In the genomic region with DNA sequence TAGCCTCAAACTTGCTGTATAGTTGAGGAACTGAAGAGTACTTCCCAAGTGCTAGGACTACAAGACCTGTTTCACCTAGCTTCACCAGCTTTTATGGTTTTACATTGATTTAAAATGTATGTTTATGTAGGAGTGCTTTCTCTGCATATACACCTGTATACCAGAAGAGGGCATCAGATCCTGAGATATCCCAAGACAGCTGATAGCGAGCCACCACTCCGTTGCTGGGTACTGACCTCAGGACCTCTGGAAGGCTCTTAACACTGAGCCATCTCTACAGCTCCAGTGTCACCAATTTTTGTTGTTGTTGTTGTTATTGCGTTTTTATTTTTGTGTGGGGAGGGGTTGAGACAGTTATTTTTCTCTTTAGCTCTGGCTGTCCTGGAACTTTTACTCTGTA, we compare ENCODE assay signal across 9 mouse cellular contexts. TPM values are rescaled to one million over a fixed set of nuclear protein-coding genes. Genes with fewer than 3 reads are reported as not detected.
DNase-seq lines count a peak whose midpoint lies in the region; ATAC-seq and TF ChIP-seq lines count a peak whose summit lies in the region.
"Had no signal": no experiment of that assay in that cellular context is flagged by ENCODE, and none has a peak within 500 bp of the region (broad histone marks: within the 10 kb centered on the region; RNA-seq: fewer than 3 reads in every experiment).

No protein-coding gene starts in this region.

- WGBS in kidney, adult 2 months, result 0% methylated on average over 3 of the region's 3 CpGs
- WGBS in hindbrain, embryonic 16.5 days, result 2% methylated on average over 3 of the region's 3 CpGs

- intact Hi-C loops in left cerebral cortex, postnatal 4 days (cut with DNase I), result no loop called here

- no peak overlapping the region for H3K4me3 ChIP-seq in kidney, adult 2 months (ENCODE audit: insufficient read depth, low read depth, low read length)
- H3K4me3 ChIP-seq in hindbrain, embryonic 16.5 days (ENCODE audit: low read length), result no peak overlapping the region
- H3K4me3 ChIP-seq: limb, embryonic 12.5 days had no signal

- H3K27me3 ChIP-seq in kidney, adult 2 months (replicated peaks; ENCODE audit: control insufficient read depth, insufficient read depth, low read length), result no peaks in the 10 kb centered on the region
- peaks cover 4% of the 10 kb centered on the region for H3K27me3 ChIP-seq in hindbrain, embryonic 16.5 days (replicated peaks; ENCODE audit: control insufficient read depth, insufficient read depth, low read length)

- DNase-seq in kidney, adult 2 months, result peak; percentile 27
- DNase-seq in kidney, adult 9 months, result no peak
- DNase-seq in A20 (ENCODE audit: low read depth, low spot score) (peak; percentile 32), ES-CJ7 (ENCODE audit: low read depth, low spot score) (peak; percentile 59)
- DNase-seq in left cerebral cortex, postnatal 4 days, result no peak
- DNase-seq in layer of hippocampus, postnatal 10 days (ENCODE audit: low spot score in 2 of 2), result no peak
- no peak for DNase-seq in frontal cortex, postnatal 14 days (ENCODE audit: low spot score in 2 of 2)

- H3K36me3 ChIP-seq in kidney, adult 2 months (ENCODE audit: control insufficient read depth, insufficient read depth, low read length), result no peaks in the 10 kb centered on the region
- no peaks in the 10 kb centered on the region for H3K36me3 ChIP-seq in hindbrain, embryonic 16.5 days (ENCODE audit: control insufficient read depth, insufficient read depth, low read length)
- H3K36me3 ChIP-seq: limb, embryonic 12.5 days had no signal

- no peak overlapping the region for H3K9ac ChIP-seq in hindbrain, embryonic 16.5 days (ENCODE audit: low read depth, low read length)
- H3K9ac ChIP-seq: limb, embryonic 12.5 days had no signal

- H3K9me3 ChIP-seq in hindbrain, embryonic 16.5 days (ENCODE audit: control insufficient read depth, low read length), result no peaks in the 10 kb centered on the region
- H3K9me3 ChIP-seq: limb, embryonic 12.5 days had no signal

- no peak overlapping the region for H3K4me2 ChIP-seq in hindbrain, embryonic 16.5 days (ENCODE audit: low read length)
- H3K4me2 ChIP-seq: limb, embryonic 12.5 days had no signal

- ATAC-seq in hindbrain, embryonic 16.5 days, result peak; percentile 54; the same call in 1 of the 2 replicates

- H3K27ac ChIP-seq in kidney, adult 2 months (ENCODE audit: insufficient read depth, low read depth, low read length), result no peak overlapping the region
- H3K27ac ChIP-seq in hindbrain, embryonic 16.5 days (ENCODE audit: low read depth, low read length), result no peak overlapping the region
- H3K27ac ChIP-seq: limb, embryonic 12.5 days had no signal

- H3K4me1 ChIP-seq in kidney, adult 2 months (ENCODE audit: control insufficient read depth, insufficient read depth, low read length), result no peaks in the 10 kb centered on the region
- H3K4me1 ChIP-seq in hindbrain, embryonic 16.5 days (ENCODE audit: control insufficient read depth, insufficient read depth, low read depth, low read length), result no peaks in the 10 kb centered on the region
- H3K4me1 ChIP-seq: limb, embryonic 12.5 days had no signal

- peak; percentile 48 for TF ChIP-seq CTCF in kidney, adult 2 months (conservative IDR thresholded peaks at IDR 0.05; ENCODE audit: insufficient read depth, insufficient read length, low read depth, low read length)

- TF ChIP-seq POLR2A in kidney, adult 2 months (IDR thresholded peaks at IDR 0.05; ENCODE audit: low read depth, low read length), result no peak

RNA-seq across cellular contexts. Expression of gene Ddx3x, which starts 55.9 kb away (rescaled TPM):
- 38.9 and 41.4 TPM in 2 replicates for polyA plus RNA-seq in kidney, adult 2 months (2012; rRNA removed)
- 90.9 and 93.3 TPM in 2 replicates for polyA plus RNA-seq in hindbrain, embryonic 16.5 days (2015; fragmentation: Nextera tagmentation; extraction: Ambion mirVana)
- 100 to 1,000 TPM; 176 to 216 TPM for total RNA-seq in left cerebral cortex, postnatal 4 days (2021)
- total RNA-seq in layer of hippocampus, postnatal 10 days (2021), result 100 to 1,000 TPM; 181 to 211 TPM

Comparison
In these comparisons a context has a peak if more than half of its experiments do, and no peak if none do; other contexts are left out.
1. DNase-seq: peak in kidney, adult 2 months (single experiment), A20 (single experiment) and ES-CJ7 (single experiment); none in kidney, adult 9 months (single experiment), left cerebral cortex, postnatal 4 days (single experiment), layer of hippocampus, postnatal 10 days (0 of 2) and frontal cortex, postnatal 14 days (0 of 2).